Mouse (Mus musculus): ENCODE results near the gene Ctsl.

The Ctsl gene

DNA sequence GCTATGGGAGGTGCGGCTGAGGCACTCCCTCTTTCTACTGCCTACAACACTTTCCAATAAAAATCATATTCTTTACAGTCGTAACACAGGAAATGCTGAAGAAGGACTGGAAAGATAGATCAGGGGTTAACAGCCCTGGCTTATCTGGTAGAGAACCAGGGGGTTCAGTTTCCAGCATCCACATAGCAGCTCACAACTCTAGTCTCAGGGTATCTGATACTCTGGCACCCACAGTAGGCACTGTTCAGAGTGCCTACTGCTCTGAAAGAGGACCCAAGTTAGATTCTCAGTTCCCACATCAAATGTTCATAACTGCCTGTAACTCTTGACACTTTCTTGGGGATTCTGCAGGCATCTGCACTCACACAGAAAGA is 57.8 kb downstream of the Ctsl start:
- DNase-seq (ENCODE audit: low spot score in 2 of 2): no peak

DNA sequence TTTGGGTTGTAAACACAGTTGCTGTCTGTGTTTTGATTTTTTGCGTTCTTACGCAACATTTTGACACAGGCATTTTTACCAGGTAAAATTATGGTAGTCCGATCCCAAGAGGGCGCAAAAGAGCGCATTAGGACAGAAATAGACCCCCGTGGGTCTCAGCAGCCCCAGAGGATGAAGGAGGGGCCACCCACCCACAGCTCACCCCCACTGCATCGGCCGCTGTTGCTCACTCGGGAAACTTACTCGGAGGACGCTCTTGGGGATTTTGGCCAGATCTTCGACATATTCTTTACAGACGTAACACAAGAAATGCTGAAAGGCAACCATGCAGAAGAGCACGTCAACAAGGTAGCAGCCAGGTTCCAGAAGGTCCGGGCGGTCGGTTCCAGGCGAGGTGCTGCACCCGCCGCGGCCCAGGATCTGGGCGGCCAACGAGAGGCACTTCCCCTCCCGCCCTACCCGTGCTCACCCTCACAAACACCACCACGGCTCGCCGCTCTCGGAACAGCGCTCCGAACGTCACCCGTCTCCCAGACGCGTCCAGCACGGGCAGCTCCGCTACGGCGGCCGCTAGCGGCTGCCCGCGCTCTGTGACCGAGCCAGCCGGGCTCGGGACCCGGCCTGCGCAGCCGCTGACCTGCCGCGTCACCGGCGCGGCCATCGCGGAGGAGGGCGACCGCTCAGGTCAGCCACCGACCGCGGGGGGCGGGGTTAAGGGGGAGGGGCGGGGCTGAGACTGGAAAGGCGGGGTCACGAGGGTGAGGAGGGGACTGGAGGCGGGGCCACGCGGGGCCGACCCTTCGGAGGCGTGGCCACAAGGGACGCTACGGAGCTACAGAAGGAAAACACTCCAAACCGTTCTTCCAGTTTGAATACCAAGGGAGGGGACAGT is 58.4 kb downstream of the Ctsl start, which contains the start of gene Aaed1:
TSS of gene Aaed1 (minus strand) at position 687 of the 892 bp plus-strand sequence.
- DNase-seq (ENCODE audit: low spot score in 2 of 2): peak; percentile 74 to 89

DNA sequence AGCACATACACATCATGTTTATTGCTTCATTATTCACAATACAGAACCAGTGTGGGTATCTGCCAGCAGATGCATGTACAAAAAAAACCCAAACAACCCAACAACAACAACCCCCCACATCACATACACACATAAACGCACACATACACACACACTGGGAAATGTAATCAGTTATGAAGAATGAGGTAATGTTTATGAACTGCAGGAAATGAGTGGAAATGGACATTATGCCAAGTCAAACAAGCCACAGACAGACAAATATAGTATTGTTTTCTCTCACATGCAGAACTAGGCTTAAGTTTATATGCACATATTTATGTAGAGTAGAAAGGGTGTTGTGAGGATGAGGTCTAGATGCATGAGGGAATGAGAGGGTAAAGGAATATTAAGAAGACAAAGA is 59.4 kb downstream of the Ctsl start:
- DNase-seq (ENCODE audit: low spot score in 2 of 2): no peak

DNA sequence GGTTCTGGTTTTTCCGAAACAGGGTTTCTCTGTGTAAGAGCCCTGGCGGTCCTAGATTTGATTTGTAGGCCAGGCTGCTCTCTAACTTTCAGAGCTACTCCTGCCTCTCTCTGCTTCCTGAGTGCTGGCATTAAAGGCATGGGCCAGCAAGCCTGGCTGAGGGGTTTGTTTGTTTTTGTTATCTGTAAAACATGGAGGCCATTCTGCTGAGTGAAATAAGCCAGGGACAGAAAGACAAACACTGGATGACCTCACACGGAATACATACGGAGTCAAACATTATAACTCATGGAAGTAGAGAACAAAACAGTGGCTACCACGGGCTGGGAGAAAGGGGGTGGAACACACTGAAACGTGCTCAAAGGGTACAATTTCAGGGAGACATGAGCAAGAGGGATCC is 60.1 kb downstream of the Ctsl start:
- DNase-seq (ENCODE audit: low spot score in 2 of 2): no peak

DNA sequence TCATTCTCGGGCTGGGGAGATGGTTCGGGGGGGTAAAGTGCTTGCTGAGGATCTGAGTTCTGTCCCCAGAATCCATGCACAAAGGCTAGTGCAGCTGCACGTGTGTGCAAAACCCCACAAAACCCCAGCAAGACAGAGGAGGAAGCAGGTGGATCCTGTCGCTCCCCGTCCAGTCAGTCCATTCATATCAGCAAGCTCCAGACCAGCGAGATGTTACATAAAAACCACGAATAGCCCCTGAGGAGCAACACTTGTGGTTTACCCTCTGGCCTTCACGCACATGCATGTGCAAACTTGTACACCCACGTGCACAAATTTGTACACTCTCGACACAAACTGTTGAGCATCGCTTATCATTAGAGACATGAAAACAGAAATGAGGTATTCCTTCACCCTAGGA is 60.8 kb downstream of the Ctsl start:
- no peak for DNase-seq (ENCODE audit: low spot score in 2 of 2)
